In genomic region chr11:28610781-28611491, GRCm38 (mm10) we compare ENCODE assay signal across 10 mouse cellular contexts. TPM values are rescaled to one million over a fixed set of nuclear protein-coding genes. Genes with fewer than 3 reads are reported as not detected.
DNase-seq lines count a peak whose midpoint lies in the region; ATAC-seq and TF ChIP-seq lines count a peak whose summit lies in the region.
"Had no signal": no experiment of that assay in that cellular context is flagged by ENCODE, and none has a peak within 500 bp of the region (broad histone marks: within the 10 kb centered on the region; RNA-seq: fewer than 3 reads in every experiment).

No protein-coding gene starts in this region.

- no peaks in the 10 kb centered on the region for H3K27me3 ChIP-seq in intestine, postnatal 0 days (replicated peaks; ENCODE audit: control insufficient read depth, insufficient read depth, low read length)
- no peaks in the 10 kb centered on the region for H3K27me3 ChIP-seq in intestine, embryonic 16.5 days (replicated peaks; ENCODE audit: control insufficient read depth, insufficient read depth, low read length)

- no peak overlapping the region for H3K9ac ChIP-seq in intestine, postnatal 0 days (ENCODE audit: low read depth, low read length)
- no peak overlapping the region for H3K9ac ChIP-seq in intestine, embryonic 16.5 days (ENCODE audit: low read depth, low read length)

- no peak overlapping the region for H3K27ac ChIP-seq in intestine, postnatal 0 days (ENCODE audit: low read depth, low read length)
- H3K27ac ChIP-seq in intestine, embryonic 16.5 days (ENCODE audit: low read length) = no peak overlapping the region

- ATAC-seq in intestine, postnatal 0 days = no peak
- ATAC-seq in intestine, embryonic 16.5 days = no peak

- no peak overlapping the region for H3K4me3 ChIP-seq in intestine, postnatal 0 days (ENCODE audit: low read depth, low read length)
- H3K4me3 ChIP-seq in intestine, embryonic 16.5 days (ENCODE audit: low read length) = no peak overlapping the region

- no peaks in the 10 kb centered on the region for H3K36me3 ChIP-seq in intestine, postnatal 0 days (ENCODE audit: control insufficient read depth, insufficient read depth)
- no peaks in the 10 kb centered on the region for H3K36me3 ChIP-seq in intestine, embryonic 16.5 days (ENCODE audit: control insufficient read depth, insufficient read depth, low read length)

- no peaks in the 10 kb centered on the region for H3K9me3 ChIP-seq in intestine, postnatal 0 days (ENCODE audit: control insufficient read depth)
- H3K9me3 ChIP-seq in intestine, embryonic 16.5 days (ENCODE audit: control insufficient read depth, low read length) = no peaks in the 10 kb centered on the region

- TF ChIP-seq CTCF in intestine, postnatal 0 days (IDR thresholded peaks at IDR 0.05; ENCODE audit: low read depth) = peak; percentile 73

- H3K4me2 ChIP-seq in intestine, postnatal 0 days (replicated peaks; ENCODE audit: low read depth) = no peak overlapping the region
- H3K4me2 ChIP-seq in intestine, embryonic 16.5 days (ENCODE audit: low read depth, low read length) = no peak overlapping the region

- peak; percentile 23 for DNase-seq in thymus, postnatal 0 days (ENCODE audit: low spot score)
- no peak for DNase-seq in thymus, postnatal 14 days
- peak; percentile 49 for DNase-seq in embryo, embryonic 11 days
- DNase-seq in telencephalon, adult 2 months (ENCODE audit: low read depth, low spot score) = peak; percentile 17
- no peak for DNase-seq in urinary bladder, adult 2 months (ENCODE audit: low spot score)
- no peak for DNase-seq in cerebellum, adult 11-12 months
- DNase-seq: cerebellum, adult 9-10 months; heart, postnatal 14 days had no signal

- H3K4me1 ChIP-seq in intestine, postnatal 0 days (replicated peaks; ENCODE audit: control insufficient read depth, insufficient read depth, low read length) = no peaks in the 10 kb centered on the region
- H3K4me1 ChIP-seq in intestine, embryonic 16.5 days (ENCODE audit: control insufficient read depth, insufficient read depth, low read length) = no peaks in the 10 kb centered on the region

RNA-seq across cellular contexts. Expression of gene Ccdc85a, which starts 26.8 kb away (rescaled TPM):
- 0.53 and 0.64 TPM in 2 replicates for polyA plus RNA-seq in intestine, postnatal 0 days (2015; fragmentation: Nextera tagmentation; extraction: Ambion mirVana)
- 1.2 TPM in 2 replicates for polyA plus RNA-seq in intestine, embryonic 16.5 days (2015; fragmentation: Nextera tagmentation; extraction: Ambion mirVana)
- polyA plus RNA-seq in thymus, postnatal 0 days (2015; fragmentation: Nextera tagmentation; extraction: Ambion mirVana) = 0.90 and 1.4 TPM in 2 replicates
- polyA plus RNA-seq in urinary bladder, adult 2 months (2012; rRNA removed) = 0.78 and 1.0 TPM in 2 replicates

Comparison
In these comparisons a context has a peak if more than half of its experiments do, and no peak if none do; other contexts are left out.
1. DNase-seq: peak in thymus, postnatal 0 days (single experiment), embryo, embryonic 11 days (single experiment) and telencephalon, adult 2 months (single experiment); none in thymus, postnatal 14 days (single experiment), urinary bladder, adult 2 months (single experiment) and cerebellum, adult 11-12 months (single experiment).